Mouse (Mus musculus) heart, embryonic 13.5 days (tissue): ENCODE measurements at regions not wholly inside any gene's neighbourhood (a gene's known extent, or its start where the extent isn't known, plus 50 kb on each side); places are given as distances from the start of the nearest gene placed in this dataset.

Source experiments
- ATAC-seq: fragments of 200-750 bp; cut with Nextera tagmentation; 2 replicates; pipeline ENCODE4 v1.8.0; 2017; ENCODE audit warnings: moderate TSS enrichment; ENCODE audit not compliant: insufficient number of reproducible peaks, low FRiP score, low TSS enrichment; ENCODE audit errors: extremely low read depth
- H3K27ac ChIP-seq: fragments of 300-500 bp; sonication (generic); replicated peaks from 2 replicates; pipeline ENCODE4 v1.5.1; 2015; ENCODE audit warnings: moderate library complexity, mild to moderate bottlenecking, inconsistent platforms
- H3K27me3 ChIP-seq: fragments of 300-500 bp; sonication (generic); replicated peaks from 2 replicates; pipeline ENCODE4 v1.6.1; 2015; ENCODE audit warnings: mild to moderate bottlenecking, inconsistent platforms
- H3K36me3 ChIP-seq: fragments of 300-500 bp; sonication (generic); 2 replicates; pipeline ENCODE4 v1.6.1; 2015; ENCODE audit warnings: mild to moderate bottlenecking, inconsistent platforms
- H3K4me1 ChIP-seq: fragments of 300-500 bp; sonication (generic); 2 replicates; pipeline ENCODE4 v1.6.1; 2015; ENCODE audit warnings: inconsistent platforms
- H3K4me2 ChIP-seq: fragments of 300-500 bp; sonication (generic); 2 replicates; pipeline ENCODE4 v1.6.1; 2015; ENCODE audit warnings: inconsistent platforms, mild to moderate bottlenecking, moderate library complexity
- H3K4me3 ChIP-seq: fragments of 300-500 bp; sonication (generic); 2 replicates; pipeline ENCODE4 v1.5.1; 2015; ENCODE audit warnings: moderate library complexity, mild to moderate bottlenecking, inconsistent platforms
- H3K9ac ChIP-seq: fragments of 300-500 bp; sonication (generic); 2 replicates; pipeline ENCODE4 v1.6.1; 2015; ENCODE audit warnings: inconsistent platforms, mild to moderate bottlenecking, moderate library complexity
- H3K9me3 ChIP-seq: fragments of 300-500 bp; sonication (generic); 2 replicates; pipeline ENCODE4 v1.6.1; 2016; ENCODE audit warnings: inconsistent platforms
- WGBS: fragments of 180-500 bp; shearing (Covaris S2); methylation state at CpG from one replicate; pipeline ENCODE4 v1.1.7; 2015; ENCODE audit warnings: mixed read lengths; 5-methylcytosine and 5-hydroxymethylcytosine counted together

- Histone ChIP-seq H3K9ac (no peak overlapping the region), H3K4me2 (no peak overlapping the region), H3K27ac (no peak overlapping the region), H3K9me3 (0 out of 2 replicates have a peak, but pooled peaks cover under 1% of the 10 kb centered on the region), H3K4me1 (no peaks in the 10 kb centered on the region), H3K4me3 (no peak overlapping the region), H3K27me3 (no peaks in the 10 kb centered on the region), H3K36me3 (no peaks in the 10 kb centered on the region)
- no peak for ATAC-seq
- WGBS, result 60% methylated on average over 1 of the region's 1 CpGs
Measured at GRCm38 (mm10) chr15:87342656-87343055, 201.4 kb upstream of the Fam19a5 start.

GRCm38 (mm10) chr15:87345826-87346225 lies 198.3 kb upstream of the Fam19a5 start:
- H3K9ac ChIP-seq, result no peak overlapping the region
- H3K4me2 ChIP-seq, result no peak overlapping the region
- WGBS, result 46% methylated on average over 3 of the region's 3 CpGs
- H3K4me1 ChIP-seq, result no peaks in the 10 kb centered on the region
- H3K4me3 ChIP-seq, result no peak overlapping the region
- no peaks in the 10 kb centered on the region for H3K27me3 ChIP-seq
- 0 out of 2 replicates have a peak, but pooled peaks cover 3% of the 10 kb centered on the region for H3K9me3 ChIP-seq
- H3K27ac ChIP-seq, result no peak overlapping the region
- ATAC-seq, result no peak
- no peaks in the 10 kb centered on the region for H3K36me3 ChIP-seq

DNA sequence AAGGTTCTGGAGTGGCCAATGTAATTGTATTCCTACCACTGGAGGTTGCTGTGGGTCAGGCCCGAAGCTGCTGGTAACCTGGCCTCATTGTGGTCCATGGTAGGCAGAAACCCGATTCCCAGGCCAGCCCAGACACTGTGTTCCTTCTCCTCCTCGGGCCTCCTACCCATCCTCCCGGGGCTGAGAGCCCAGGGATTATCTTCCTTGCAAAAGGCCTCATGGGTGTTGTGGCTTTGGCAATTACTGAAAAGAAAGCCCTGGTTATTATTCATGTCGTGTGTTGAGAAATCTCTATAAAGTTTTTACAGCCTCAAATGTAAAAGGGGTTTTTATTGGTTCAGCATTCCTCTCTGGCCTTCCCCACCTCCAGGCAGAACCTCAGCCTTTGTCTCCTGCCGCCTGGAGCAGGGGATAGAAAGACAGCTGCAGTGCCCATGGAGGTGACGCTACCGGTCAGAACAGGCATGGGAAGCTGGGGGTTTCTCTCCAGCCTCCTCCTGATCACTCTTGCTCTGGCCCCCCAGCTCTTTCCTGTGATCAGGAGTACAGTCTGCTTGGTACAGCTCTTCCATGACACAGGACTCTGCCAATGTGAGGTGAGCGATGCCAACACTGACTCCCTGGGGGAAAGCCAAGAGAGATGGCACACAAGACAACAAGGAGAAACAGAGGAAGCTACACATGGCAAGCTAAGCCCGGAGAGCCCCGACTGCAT lies 194.4 kb upstream of the Fam19a5 start:
- Histone ChIP-seq H3K9me3 (0 out of 2 replicates have a peak, but pooled peaks cover 3% of the 10 kb centered on the region), H3K27me3 (no peaks in the 10 kb centered on the region), H3K4me2 (no peak overlapping the region), H3K9ac (no peak overlapping the region), H3K4me3 (no peak overlapping the region), H3K36me3 (no peaks in the 10 kb centered on the region), H3K27ac (no peak overlapping the region), H3K4me1 (no peaks in the 10 kb centered on the region)
- 62% methylated on average over 11 of the region's 11 CpGs for WGBS
- ATAC-seq, result no peak

GRCm38 (mm10) chr15:87352812-87353211 lies 191.3 kb upstream of the Fam19a5 start:
- no peak for ATAC-seq
- Histone ChIP-seq H3K36me3 (no peaks in the 10 kb centered on the region), H3K9ac (no peak overlapping the region), H3K27ac (no peak overlapping the region), H3K4me3 (no peak overlapping the region), H3K4me2 (no peak overlapping the region), H3K4me1 (no peaks in the 10 kb centered on the region), H3K9me3 (0 out of 2 replicates have a peak, but pooled peaks cover 2% of the 10 kb centered on the region), H3K27me3 (no peaks in the 10 kb centered on the region)
- WGBS, result 52% methylated on average over 8 of the region's 8 CpGs

GRCm38 (mm10) chr15:87353886-87354285 lies 190.2 kb upstream of the Fam19a5 start:
- WGBS, result 80% methylated on average over 11 of the region's 11 CpGs
- H3K36me3 ChIP-seq, result no peaks in the 10 kb centered on the region
- H3K4me2 ChIP-seq, result no peak overlapping the region
- no peak overlapping the region for H3K9ac ChIP-seq
- no peaks in the 10 kb centered on the region for H3K4me1 ChIP-seq
- H3K27me3 ChIP-seq, result no peaks in the 10 kb centered on the region
- ATAC-seq, result no peak
- no peak overlapping the region for H3K4me3 ChIP-seq
- H3K9me3 ChIP-seq, result no peaks in the 10 kb centered on the region
- no peak overlapping the region for H3K27ac ChIP-seq

DNA sequence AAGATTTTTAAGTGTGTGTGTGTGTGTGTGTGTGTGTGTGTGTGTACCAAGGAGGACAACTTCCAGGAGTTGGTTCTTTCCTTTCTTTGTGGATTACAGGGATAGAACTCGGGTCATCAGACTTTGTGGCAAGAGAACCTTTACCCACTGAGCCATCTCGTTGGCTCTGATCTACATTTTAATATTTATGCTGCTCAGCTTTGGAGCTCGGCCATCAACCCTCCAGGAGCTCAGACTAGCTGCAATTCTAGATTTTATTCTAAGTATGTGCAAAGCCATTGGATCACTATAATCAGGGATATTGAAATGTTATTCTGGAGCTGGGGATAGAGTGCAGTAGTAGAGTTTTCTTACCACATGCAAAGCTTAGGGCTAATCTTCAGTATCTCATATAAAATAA lies 183.6 kb upstream of the Fam19a5 start:
- H3K36me3 ChIP-seq, result no peaks in the 10 kb centered on the region
- no peak overlapping the region for H3K27ac ChIP-seq
- H3K4me2 ChIP-seq, result no peak overlapping the region
- no peak for ATAC-seq
- no peak overlapping the region for H3K4me3 ChIP-seq
- H3K9me3 ChIP-seq, result no peaks in the 10 kb centered on the region
- no peaks in the 10 kb centered on the region for H3K4me1 ChIP-seq
- 71% methylated on average over 3 of the region's 3 CpGs for whole genome bisulfite sequencing
- no peak overlapping the region for H3K9ac ChIP-seq
- no peaks in the 10 kb centered on the region for H3K27me3 ChIP-seq

DNA sequence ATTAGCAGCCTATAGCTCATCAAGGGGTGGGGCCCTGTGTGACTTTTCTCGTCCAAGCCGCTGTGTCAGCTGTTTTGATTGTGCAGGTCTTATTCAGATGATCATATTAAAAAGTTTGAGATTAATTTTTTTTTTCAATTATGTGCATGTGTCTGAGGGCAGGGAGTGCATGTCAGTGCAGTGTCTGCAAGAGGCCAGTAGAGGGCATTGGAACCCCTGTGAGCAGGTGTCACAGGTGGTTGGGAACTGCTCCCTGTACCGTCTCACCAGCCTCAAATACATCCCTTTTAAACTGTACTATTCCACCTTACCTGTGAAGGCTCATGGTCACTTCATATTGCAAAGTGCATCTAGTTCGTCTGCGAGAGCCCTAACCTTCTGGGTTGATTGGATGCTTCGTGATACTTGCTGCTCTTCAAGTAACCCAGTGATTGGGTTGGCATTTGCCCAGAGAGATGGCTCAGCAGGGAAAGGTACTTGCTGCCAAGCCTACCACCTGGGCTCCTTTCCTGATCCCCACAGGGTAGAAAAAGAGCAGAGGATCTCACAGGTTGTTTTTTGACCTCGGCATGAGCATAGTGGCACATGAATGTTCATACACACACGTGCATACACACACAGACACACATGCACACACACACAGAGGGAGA lies 178.3 kb upstream of the Fam19a5 start:
- no peak overlapping the region for H3K9ac ChIP-seq
- no peak overlapping the region for H3K27ac ChIP-seq
- no peak overlapping the region for H3K4me2 ChIP-seq
- WGBS, result 40% methylated on average over 8 of the region's 8 CpGs
- no peaks in the 10 kb centered on the region for H3K4me1 ChIP-seq
- no peaks in the 10 kb centered on the region for H3K27me3 ChIP-seq
- no peaks in the 10 kb centered on the region for H3K36me3 ChIP-seq
- no peak for ATAC-seq
- no peak overlapping the region for H3K4me3 ChIP-seq
- H3K9me3 ChIP-seq, result peaks cover 4% of the 10 kb centered on the region; the same call in 1 of the 2 replicates

GRCm38 (mm10) chr15:87367381-87367780 lies 176.7 kb upstream of the Fam19a5 start:
- WGBS, result 34% methylated on average over 5 of the region's 5 CpGs
- H3K36me3 ChIP-seq, result no peaks in the 10 kb centered on the region
- H3K4me3 ChIP-seq, result no peak overlapping the region
- no peaks in the 10 kb centered on the region for H3K4me1 ChIP-seq
- ATAC-seq, result no peak
- no peak overlapping the region for H3K27ac ChIP-seq
- H3K27me3 ChIP-seq, result no peaks in the 10 kb centered on the region
- H3K9ac ChIP-seq, result no peak overlapping the region
- no peak overlapping the region for H3K4me2 ChIP-seq
- H3K9me3 ChIP-seq, result peaks cover 4% of the 10 kb centered on the region; the same call in 1 of the 2 replicates

DNA sequence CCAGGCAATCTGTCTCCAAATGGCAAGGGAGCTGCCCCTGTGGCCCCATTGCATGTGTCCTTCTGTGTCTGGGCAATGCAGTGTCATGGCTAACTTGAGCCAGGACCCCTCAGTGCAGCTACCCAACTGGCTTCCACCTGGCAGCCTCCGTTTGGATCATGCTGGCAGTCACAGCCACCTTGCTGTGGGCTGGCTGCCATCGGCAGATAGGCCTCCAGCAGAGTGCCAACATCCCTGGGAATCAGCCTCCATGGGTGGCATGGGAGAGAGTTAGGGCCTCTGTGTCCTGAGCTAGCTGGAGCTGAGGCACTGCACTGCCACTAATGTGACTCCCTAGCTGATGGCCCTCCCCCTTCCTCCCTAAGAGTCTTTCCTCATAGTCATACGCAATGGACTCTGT lies 174.7 kb upstream of the Fam19a5 start:
- H3K36me3 ChIP-seq, result no peaks in the 10 kb centered on the region
- H3K9me3 ChIP-seq, result peaks cover 4% of the 10 kb centered on the region; the same call in 1 of the 2 replicates
- H3K9ac ChIP-seq, result no peak overlapping the region
- H3K27ac ChIP-seq, result no peak overlapping the region
- no peaks in the 10 kb centered on the region for H3K27me3 ChIP-seq
- H3K4me2 ChIP-seq, result no peak overlapping the region
- ATAC-seq, result no peak
- 66% methylated on average over 3 of the region's 3 CpGs for WGBS
- no peak overlapping the region for H3K4me3 ChIP-seq
- H3K4me1 ChIP-seq, result no peaks in the 10 kb centered on the region

- ATAC-seq, result no peak
- Histone ChIP-seq H3K27me3 (no peaks in the 10 kb centered on the region), H3K4me3 (no peak overlapping the region), H3K27ac (no peak overlapping the region), H3K9ac (no peak overlapping the region), H3K36me3 (no peaks in the 10 kb centered on the region), H3K4me1 (no peaks in the 10 kb centered on the region), H3K9me3 (peaks cover 4% of the 10 kb centered on the region; the same call in 1 of the 2 replicates), H3K4me2 (no peak overlapping the region)
- WGBS, result 73% methylated on average over 9 of the region's 9 CpGs
Measured at GRCm38 (mm10) chr15:87369836-87370235, 174.3 kb upstream of the Fam19a5 start.

- Histone ChIP-seq H3K4me3 (no peak overlapping the region), H3K27me3 (no peaks in the 10 kb centered on the region; the same call in 1 of the 2 replicates), H3K9me3 (peaks cover 4% of the 10 kb centered on the region; the same call in 1 of the 2 replicates), H3K27ac (no peak overlapping the region), H3K4me1 (no peaks in the 10 kb centered on the region), H3K9ac (no peak overlapping the region), H3K36me3 (no peaks in the 10 kb centered on the region), H3K4me2 (no peak overlapping the region)
- no peak for ATAC-seq
- 66% methylated on average over 7 of the region's 7 CpGs for WGBS
Measured at GRCm38 (mm10) chr15:87370761-87371160, 173.3 kb upstream of the Fam19a5 start.

GRCm38 (mm10) chr15:87374670-87375069 lies 169.4 kb upstream of the Fam19a5 start:
- no peak overlapping the region for H3K4me2 ChIP-seq
- no peaks in the 10 kb centered on the region; the same call in 1 of the 2 replicates for H3K27me3 ChIP-seq
- no peak overlapping the region for H3K27ac ChIP-seq
- H3K4me1 ChIP-seq, result no peaks in the 10 kb centered on the region
- H3K4me3 ChIP-seq, result no peak overlapping the region
- 77% methylated on average over 13 of the region's 13 CpGs for WGBS
- no peak overlapping the region for H3K9ac ChIP-seq
- no peaks in the 10 kb centered on the region for H3K36me3 ChIP-seq
- H3K9me3 ChIP-seq, result no peaks in the 10 kb centered on the region
- ATAC-seq, result no peak
